Mouse (Mus musculus) kidney, adult 2 months (tissue): ENCODE measurements around the gene Knop1.

Experiments
- CTCF ChIP-seq: fragments of 200-500 bp; conservative IDR thresholded peaks from 2 replicates; pipeline ENCODE4 v1.5.1; 2011; ENCODE audit warnings: low read depth, mild to moderate bottlenecking, control low read depth, low read length, moderate library complexity, mixed read lengths; ENCODE audit not compliant: insufficient read depth, insufficient read length
- POLR2A ChIP-seq: fragments of 200-500 bp; IDR thresholded peaks from one replicate; pipeline ENCODE4 v1.6.1; 2011; ENCODE audit warnings: low read depth, low read length, control low read depth

DNA sequence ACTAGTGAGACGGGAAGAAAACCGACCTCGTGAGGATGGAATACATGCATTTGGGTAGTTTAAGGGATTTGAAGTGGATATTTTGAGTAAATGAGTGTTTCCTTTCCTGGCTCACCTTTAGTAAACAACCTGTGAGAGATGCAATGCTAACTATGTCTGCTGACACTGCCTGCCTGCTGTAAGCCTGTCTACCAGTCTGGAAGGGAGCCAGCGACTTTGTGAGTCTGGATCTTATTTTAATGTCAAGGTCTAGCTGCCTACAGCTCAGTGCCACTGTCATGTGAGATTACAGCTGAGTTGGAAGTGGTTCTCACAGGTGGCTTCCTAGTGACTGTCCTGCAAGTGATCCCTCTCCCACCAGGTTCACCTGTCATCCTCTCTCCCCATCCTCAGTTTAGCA lies 48.5 kb upstream of the Knop1 start:
- TF ChIP-seq CTCF, result no peak
- no peak for TF ChIP-seq POLR2A
